Mouse (Mus musculus): ENCODE measurements around the gene Nap1l2. TPM values are rescaled to one million over a fixed set of nuclear protein-coding genes. Genes with fewer than 3 reads are reported as not detected.
"Not testable (repeated sequence)": the region's sequence is repeated elsewhere in the genome, so short reads cannot be mapped to it uniquely, and the experiment has no call there.

Nap1l2 gene
- polyA plus RNA-seq (2012; rRNA removed), result 0.08 and 0.13 TPM in 2 replicates

DNA sequence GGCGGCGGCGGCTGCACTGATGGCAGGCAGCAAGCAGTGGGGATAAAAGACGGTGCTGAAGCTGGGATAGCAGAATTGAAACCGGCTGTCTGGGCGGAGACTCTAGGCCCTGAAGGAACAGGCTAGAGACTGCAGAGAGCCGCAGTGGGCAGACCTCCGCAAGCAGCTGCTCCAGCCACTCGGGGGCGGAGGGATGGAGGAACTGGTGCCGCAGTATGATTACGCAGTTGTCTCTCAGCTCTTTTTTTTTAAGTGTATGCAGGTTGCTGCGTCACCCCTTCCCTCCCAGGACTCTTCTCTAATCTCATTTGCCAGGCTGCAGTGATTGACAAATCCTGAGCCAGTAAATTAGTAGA lies at the start of gene Nap1l2:
TSS of gene Nap1l2 (minus strand) at position 210 of the 356 bp plus-strand sequence.
- no peak for DNase-seq (ENCODE audit: low read depth)

DNA sequence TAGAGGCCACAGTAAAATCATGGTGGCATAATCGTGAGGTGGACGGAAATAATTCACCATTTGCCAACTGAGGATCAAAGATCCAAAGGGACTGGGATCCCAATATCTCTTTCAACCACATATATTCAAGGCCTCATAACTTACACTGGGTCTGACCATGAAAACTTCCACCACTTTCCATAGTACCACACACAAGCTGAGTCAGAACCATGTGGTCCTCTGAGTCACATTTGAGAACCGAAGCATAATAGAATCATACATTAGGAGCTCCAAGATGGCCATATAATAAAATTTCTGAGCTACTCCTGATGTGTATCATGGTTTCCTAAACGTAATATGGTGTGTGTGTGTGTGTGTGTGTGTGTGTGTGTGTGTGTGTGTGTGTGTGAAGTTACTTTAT lies 28.8 kb upstream of the Nap1l2 start:
- no peak for DNase-seq (ENCODE audit: low read depth)

GRCm38 (mm10) chrX:103186829-103187228 lies 389 bp upstream of the Nap1l2 start:
- DNase-seq (ENCODE audit: low read depth), result no peak

GRCm38 (mm10) chrX:103185781-103186430 lies 534 bp downstream of the Nap1l2 start:
- no peak for DNase-seq (ENCODE audit: low read depth)

GRCm38 (mm10) chrX:103183536-103183935 lies 2.9 kb downstream of the Nap1l2 start:
- no peak for DNase-seq (ENCODE audit: low read depth)

- no peak for DNase-seq (ENCODE audit: low read depth)
These were observed 6.5 kb downstream of the Nap1l2 start for GRCm38 (mm10) chrX:103179771-103180558.

- DNase-seq (ENCODE audit: low read depth), result not testable (repeated sequence)
These were observed 21.4 kb downstream of the Nap1l2 start for GRCm38 (mm10) chrX:103164948-103165605.

- DNase-seq (ENCODE audit: low read depth), result no peak
These were observed 30.3 kb downstream of the Nap1l2 start for GRCm38 (mm10) chrX:103156134-103156533.

- DNase-seq (ENCODE audit: low read depth), result no peak
These were observed 47.9 kb downstream of the Nap1l2 start for GRCm38 (mm10) chrX:103138549-103138948.

Other genes with a start within 250 kb of the Nap1l2 start
- gene Cdx4, start 134.8 kb upstream of the Nap1l2 start, polyA plus RNA-seq (2012; rRNA removed), result not detected in 2 replicates
- gene Chic1, start 169.8 kb upstream of the Nap1l2 start, polyA plus RNA-seq (2012; rRNA removed), result 0.72 and 1.0 TPM in 2 replicates
- not detected in 2 replicates for gene Tsx, start 227.8 kb upstream of the Nap1l2 start, polyA plus RNA-seq (2012; rRNA removed)
- not detected in 2 replicates for gene Gm26992, start 235.4 kb upstream of the Nap1l2 start, polyA plus RNA-seq (2012; rRNA removed)